Mouse (Mus musculus): ENCODE results near the gene Cdh12. TPM values are rescaled to one million over a fixed set of nuclear protein-coding genes. Genes with fewer than 3 reads are reported as not detected.

Gene Cdh12
- polyA plus RNA-seq, 1 experiment from 2014 or later: 0.09 TPM

Small RNAs within 50 kb of the gene (microRNA-seq; reads per million reads assigned to microRNA genes)
- not detected for gene Gm27397

Other genes starting within 250 kb of the Cdh12 start
- 0.14 TPM in 1 of 2 replicates, not detected in the other for gene Acot10, start 217.5 kb downstream of the Cdh12 start, polyA plus RNA-seq (2015; fragmentation: Nextera tagmentation; extraction: Ambion mirVana)